Mouse (Mus musculus): Measurements from ENCODE around the gene Lrch1.

Gene Lrch1

GRCm38 (mm10) chr14:74814848-74815789, 132.6 kb downstream of the Lrch1 start:
- DNase-seq (ENCODE audit: low spot score in 2 of 2): no peak

DNA sequence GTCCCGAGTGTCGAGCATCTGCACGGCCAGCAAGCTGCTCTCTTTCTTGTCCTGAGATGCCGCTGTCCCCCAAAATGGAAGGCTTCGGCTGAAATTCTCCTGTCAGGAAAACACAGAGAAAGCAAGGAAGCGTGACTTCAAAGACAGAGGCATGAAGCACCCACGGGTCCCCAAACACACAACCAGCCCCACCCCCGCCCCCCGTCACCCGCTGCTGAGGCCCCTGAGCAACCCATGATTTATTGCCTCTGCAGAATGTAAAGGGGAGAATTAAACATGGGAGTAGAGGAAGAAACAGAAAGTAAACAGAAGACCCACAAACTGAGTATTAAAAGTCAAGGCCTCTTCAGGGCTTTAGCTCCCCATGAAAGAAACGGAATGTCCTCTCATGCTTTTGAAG, 136.1 kb downstream of the Lrch1 start:
- no peak for DNase-seq (ENCODE audit: low spot score in 2 of 2)

- no peak for DNase-seq (ENCODE audit: low spot score in 2 of 2)
These were observed 145.7 kb downstream of the Lrch1 start for GRCm38 (mm10) chr14:74801961-74802360.

DNA sequence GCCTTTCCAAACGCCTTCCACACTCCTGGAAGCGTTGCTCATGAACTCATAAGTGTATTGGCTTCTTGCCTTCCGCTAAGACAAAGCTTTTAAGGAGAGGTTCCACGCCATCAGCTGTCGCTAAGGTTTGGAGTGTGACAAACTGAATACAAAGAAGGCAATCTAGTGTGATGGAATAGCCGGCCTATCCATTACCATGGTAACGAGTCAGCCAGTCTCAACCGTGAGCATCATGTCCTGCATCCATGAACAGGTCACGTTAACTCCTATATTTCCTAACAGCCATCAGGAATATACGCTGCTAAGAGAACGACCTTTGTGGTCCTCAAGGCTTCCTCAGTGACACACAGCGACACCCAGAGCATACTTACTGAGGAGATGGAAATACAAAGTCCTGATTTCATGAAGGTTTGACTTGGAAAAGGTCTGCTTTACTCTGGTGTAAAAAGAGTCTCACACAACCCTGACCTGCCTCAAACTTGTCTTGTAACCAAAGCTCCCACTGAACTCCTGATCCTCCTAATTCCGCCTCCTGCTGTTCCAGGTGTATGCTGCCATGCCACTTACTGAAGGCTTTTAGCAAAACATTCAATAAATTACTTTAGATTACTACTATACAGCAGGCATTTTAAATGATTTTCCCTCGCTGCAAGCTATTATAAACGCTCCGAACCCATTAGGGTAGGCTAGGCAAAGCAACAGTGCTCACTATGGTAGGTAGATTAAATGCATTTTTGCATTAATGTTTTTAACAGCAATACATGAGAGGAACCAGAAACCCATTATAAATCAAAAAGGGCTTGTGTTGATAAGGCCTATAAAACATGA, 149.4 kb downstream of the Lrch1 start:
- no peak for DNase-seq (ENCODE audit: low spot score in 2 of 2)

DNA sequence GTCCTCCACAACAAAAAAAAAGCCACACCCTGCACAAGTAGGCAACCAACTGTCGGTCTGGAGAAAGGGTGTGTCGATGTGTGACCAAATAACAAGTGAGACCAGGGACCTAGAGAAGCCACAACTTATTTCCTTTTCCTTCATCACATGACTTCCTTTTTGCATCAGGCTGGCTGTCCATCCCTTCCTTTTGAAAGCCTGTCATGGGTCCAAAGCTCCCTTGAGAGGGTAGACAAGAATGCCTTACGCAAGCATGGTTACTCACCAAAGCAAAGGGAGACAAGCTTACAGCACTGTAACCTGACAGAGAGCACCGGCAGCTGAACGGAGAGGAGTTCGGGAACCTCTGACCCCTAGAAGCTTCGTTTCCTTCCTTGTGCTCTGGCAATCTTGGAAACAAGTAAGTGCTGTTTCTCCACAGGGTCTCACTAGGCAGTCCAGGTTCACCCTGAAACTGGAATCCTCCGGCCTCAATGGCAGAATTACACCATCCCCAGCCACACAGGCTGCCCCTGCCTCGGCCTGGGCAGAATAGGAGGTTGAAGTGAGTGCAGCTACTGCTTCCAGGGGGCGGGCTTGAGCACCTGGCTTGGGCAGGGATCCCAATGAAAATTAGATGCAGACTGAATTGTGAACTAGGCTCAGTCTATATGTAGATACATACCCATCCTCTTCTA, 150.2 kb downstream of the Lrch1 start:
- DNase-seq (ENCODE audit: low spot score in 2 of 2): no peak

DNA sequence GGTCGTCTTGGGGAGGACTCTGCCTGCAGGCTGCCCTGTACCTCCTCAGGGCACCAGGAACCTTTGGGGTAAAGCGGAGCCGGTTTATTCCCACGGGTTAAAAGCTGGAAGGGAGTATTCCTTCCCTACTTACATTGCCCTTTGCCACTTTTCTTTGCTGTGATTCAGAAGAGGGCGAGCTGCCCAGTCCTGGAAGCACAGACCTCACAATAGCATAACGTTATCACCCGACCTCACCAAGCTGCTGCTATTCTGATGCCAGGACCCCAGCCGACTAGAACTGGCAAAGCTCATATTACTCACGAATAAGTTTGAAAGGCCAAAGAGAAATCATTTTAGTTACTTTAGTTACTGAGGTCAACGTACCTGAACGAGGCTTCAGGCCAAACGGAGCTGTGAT, 152.7 kb downstream of the Lrch1 start:
- DNase-seq (ENCODE audit: low spot score in 2 of 2): no peak

GRCm38 (mm10) chr14:74792793-74793192, 154.9 kb downstream of the Lrch1 start:
- DNase-seq (ENCODE audit: low spot score in 2 of 2): no peak

GRCm38 (mm10) chr14:74790535-74790934, 157.1 kb downstream of the Lrch1 start:
- DNase-seq (ENCODE audit: low spot score in 2 of 2): no peak

DNA sequence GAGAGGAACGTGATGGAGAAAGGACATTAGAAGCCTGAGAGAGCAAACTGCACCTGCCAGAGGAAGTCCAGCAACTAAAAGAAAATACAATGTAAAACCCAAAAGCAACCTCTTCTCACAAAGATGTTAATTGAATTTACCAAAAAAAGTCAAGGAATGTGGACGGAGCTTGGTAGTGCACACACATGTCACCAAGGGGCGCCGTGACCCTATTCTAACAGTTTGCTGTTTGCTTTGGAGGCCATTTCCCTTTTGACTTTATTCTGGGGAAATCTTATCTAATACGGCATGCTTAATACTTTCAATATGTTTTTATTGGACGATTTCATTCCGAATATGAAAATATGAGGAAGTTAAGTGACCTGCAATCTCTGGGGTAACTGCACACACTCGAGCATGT, 158.9 kb downstream of the Lrch1 start:
- DNase-seq (ENCODE audit: low spot score in 2 of 2): no peak

- no peak for DNase-seq (ENCODE audit: low spot score in 2 of 2)
These were observed 160.0 kb downstream of the Lrch1 start for GRCm38 (mm10) chr14:74787717-74788116.

- no peak for DNase-seq (ENCODE audit: low spot score in 2 of 2)
These were observed 163.3 kb downstream of the Lrch1 start for GRCm38 (mm10) chr14:74784243-74784934.

DNA sequence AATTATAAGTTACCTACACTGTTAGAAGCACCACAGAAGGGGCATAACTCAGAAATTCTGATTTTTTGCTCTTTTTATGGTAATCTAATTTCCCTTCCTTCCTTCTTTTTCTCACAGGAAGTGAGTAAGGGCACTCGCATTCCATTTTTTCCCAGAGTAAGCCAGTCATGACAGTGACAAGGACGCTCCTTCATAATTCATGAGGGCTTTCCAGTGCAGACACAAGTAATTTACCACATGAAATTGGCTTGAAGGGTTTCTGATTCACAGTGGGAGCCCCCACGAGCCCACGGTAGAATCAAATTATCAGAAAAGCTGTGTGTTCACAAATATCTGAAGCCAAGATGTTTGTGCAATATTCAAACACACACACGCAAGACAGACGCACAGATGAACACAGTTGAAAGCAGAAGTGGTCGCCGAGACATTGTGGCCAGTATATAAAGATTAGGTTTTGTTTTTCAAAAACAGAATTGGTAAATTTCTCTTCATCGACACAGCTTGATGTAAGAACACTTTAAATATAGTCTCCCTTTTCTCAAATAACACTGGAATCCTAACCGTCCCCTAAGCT, 173.5 kb downstream of the Lrch1 start:
- DNase-seq (ENCODE audit: low spot score in 2 of 2): no peak

- no peak for DNase-seq (ENCODE audit: low spot score in 2 of 2)
These were observed 179.8 kb downstream of the Lrch1 start for GRCm38 (mm10) chr14:74767892-74768291.

DNA sequence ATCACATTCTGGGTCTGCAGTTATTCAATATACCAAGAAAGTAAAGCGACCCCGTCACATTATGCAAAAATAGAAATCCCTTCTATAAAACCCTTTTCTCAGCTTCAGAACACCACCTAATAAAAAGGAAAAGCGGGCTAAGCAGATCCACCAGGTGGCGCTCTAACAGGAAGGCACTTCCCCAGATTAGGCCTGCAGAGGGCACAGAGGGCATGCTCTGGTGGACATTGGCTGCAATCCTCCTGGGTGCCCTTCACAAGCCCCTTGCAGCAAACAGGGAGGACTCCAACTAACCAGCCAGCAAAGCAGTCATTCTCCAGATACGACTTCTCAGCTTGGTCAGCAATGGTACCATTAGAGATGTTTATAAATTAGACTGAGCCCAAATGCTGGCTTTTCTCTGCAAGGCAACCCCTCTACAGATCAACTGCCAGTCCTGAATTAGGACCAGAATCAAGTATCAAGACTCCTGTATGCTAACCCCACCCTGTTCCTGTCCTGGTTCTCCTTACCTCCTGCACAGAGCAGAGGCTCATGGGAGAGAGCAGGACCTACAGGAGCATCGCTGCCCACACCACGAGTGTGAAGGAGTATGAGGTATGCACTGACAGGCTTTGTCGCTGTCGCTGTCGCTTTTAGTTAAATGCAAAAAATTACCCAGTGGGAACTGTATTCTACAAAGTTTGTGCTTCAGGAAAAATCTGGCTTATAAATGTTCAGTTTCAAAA, 183.3 kb downstream of the Lrch1 start:
- peak; percentile 7 to 67 for DNase-seq (ENCODE audit: low spot score in 2 of 2)

DNA sequence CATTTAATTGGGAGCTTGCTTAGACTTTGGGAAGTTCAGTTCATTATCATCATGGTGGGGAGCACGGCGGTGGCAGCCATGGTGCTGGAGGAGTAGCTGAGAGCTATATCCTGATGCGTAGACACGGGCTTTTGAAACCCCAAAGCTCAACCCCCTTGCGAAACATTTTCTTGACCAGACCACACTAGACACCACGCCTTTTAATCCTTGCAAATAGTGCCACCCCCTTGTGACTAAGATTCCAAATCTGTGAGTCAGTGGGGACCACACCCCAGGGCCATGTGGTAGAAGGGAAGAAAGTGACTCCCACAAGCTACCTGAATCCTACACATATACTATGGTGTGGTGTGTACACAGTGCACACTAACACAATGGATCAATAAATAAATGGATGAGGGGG, 210.8 kb downstream of the Lrch1 start:
- no peak for DNase-seq (ENCODE audit: low spot score in 2 of 2)

- no peak for DNase-seq (ENCODE audit: low spot score in 2 of 2)
These were observed 212.2 kb downstream of the Lrch1 start for GRCm38 (mm10) chr14:74735471-74735870.

- DNase-seq (ENCODE audit: low spot score in 2 of 2): no peak
These were observed 214.3 kb downstream of the Lrch1 start for GRCm38 (mm10) chr14:74733397-74733796.

DNA sequence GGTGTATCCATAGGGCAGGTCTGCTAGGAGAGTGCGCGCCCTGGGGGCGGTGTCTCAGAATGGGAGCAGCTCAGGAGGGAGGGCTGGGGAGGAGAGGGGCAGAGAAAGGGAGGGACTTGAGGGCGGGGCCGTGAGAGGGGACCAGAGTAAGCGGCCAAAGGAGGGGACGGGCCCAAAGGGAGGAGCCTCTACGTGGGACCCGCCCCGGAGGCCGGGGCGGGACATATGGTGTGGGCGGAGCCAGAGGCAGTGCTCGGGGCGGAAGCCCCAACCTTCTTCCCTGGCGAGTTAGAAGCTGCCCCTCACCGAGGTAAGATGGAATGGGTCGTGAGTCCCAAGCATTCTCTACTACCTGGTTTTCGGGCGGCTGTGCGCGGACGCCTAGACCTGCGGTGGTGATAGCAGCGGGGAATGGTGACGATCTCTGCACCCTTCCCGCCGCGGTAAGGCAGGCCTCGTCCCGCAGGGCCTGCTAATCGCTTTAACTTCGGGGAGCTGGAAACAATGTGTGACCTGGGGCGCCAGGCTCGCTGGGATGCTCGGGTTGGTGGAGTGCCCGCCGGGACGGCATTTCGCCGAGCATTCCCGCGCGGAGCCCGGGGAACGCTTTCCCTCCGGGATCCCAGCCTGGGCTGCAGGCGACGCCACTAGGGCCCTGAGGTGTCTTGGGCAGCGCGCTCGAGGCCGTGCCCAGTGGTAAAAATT, 215.4 kb downstream of the Lrch1 start, which contains the start of gene Esd:
TSS of gene Esd (plus strand) at position 219 of the 705 bp plus-strand sequence.
- DNase-seq (ENCODE audit: low spot score in 2 of 2): peak; percentile 69 to 87

GRCm38 (mm10) chr14:74731221-74732078, 216.2 kb downstream of the Lrch1 start:
- no peak for DNase-seq (ENCODE audit: low spot score in 2 of 2)

Measured in left cerebral cortex, adult 9 months (tissue).